Mouse (Mus musculus): ENCODE measurements around the gene Cabp1. TPM values are rescaled to one million over a fixed set of nuclear protein-coding genes. Genes with fewer than 3 reads are reported as not detected.
"Not testable (repeated sequence)": the region's sequence is repeated elsewhere in the genome, so short reads cannot be mapped to it uniquely, and the experiment has no call there.

Cabp1 gene
- polyA plus RNA-seq, 1 experiment from 2014 or later = 1.1 TPM

- ATAC-seq (ENCODE audit: low FRiP score) = no peak
- no peak overlapping the region for H3K9ac ChIP-seq (ENCODE audit: low read length)
- no peaks in the 10 kb centered on the region for H3K9me3 ChIP-seq (ENCODE audit: control insufficient read depth, low read length)
- 85% methylated on average over 7 of the region's 7 CpGs for WGBS
- H3K4me3 ChIP-seq (ENCODE audit: low read depth, low read length) = no peak overlapping the region
- H3K4me2 ChIP-seq = no peak overlapping the region
- no peaks in the 10 kb centered on the region for H3K27me3 ChIP-seq (ENCODE audit: control insufficient read depth, insufficient read depth, low read length)
- H3K27ac ChIP-seq (ENCODE audit: low read depth, low read length) = no peak overlapping the region
- no peaks in the 10 kb centered on the region for H3K4me1 ChIP-seq (ENCODE audit: control insufficient read depth, insufficient read depth, low read length)
- no peak for DNase-seq (ENCODE audit: low spot score, missing footprints)
- H3K36me3 ChIP-seq (ENCODE audit: control insufficient read depth, insufficient read depth, low read length) = no peaks in the 10 kb centered on the region
Measured at GRCm38 (mm10) chr5:115166815-115167194, 27.4 kb downstream of the Cabp1 start.

GRCm38 (mm10) chr5:115165895-115166814 lies 28.0 kb downstream of the Cabp1 start:
- no peaks in the 10 kb centered on the region for H3K27me3 ChIP-seq (ENCODE audit: control insufficient read depth, insufficient read depth, low read length)
- H3K4me2 ChIP-seq = no peak overlapping the region
- no peaks in the 10 kb centered on the region for H3K9me3 ChIP-seq (ENCODE audit: control insufficient read depth, low read length)
- no peaks in the 10 kb centered on the region for H3K36me3 ChIP-seq (ENCODE audit: control insufficient read depth, insufficient read depth, low read length)
- H3K27ac ChIP-seq (ENCODE audit: low read depth, low read length) = no peak overlapping the region
- WGBS = 51% methylated on average over 11 of the region's 11 CpGs
- no peak overlapping the region for H3K9ac ChIP-seq (ENCODE audit: low read length)
- DNase-seq (ENCODE audit: low spot score, missing footprints) = peak; percentile 75
- H3K4me3 ChIP-seq (ENCODE audit: low read depth, low read length) = no peak overlapping the region
- ATAC-seq (ENCODE audit: low FRiP score) = no peak
- no peaks in the 10 kb centered on the region for H3K4me1 ChIP-seq (ENCODE audit: control insufficient read depth, insufficient read depth, low read length)

DNA sequence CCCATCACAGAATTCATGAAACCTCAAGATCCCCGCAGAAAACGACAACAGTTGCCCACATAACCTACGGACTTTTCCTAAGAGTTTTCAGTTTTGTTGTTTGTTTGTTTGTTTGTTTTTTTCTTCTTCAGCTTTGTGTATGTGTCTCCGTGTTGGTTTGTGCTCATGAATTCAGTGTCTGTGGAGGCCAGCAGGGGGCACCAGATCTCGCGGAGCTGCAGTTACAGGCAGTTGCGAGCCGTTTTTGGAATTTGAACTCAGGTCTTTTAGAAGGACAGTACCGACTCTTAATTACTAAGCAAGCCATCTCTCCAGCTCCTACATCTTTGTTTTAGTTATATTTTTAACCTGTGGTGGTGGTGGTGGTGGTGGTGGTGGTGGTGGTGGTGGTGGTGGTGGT lies 28.8 kb downstream of the Cabp1 start:
- no peaks in the 10 kb centered on the region for H3K4me1 ChIP-seq (ENCODE audit: control insufficient read depth, insufficient read depth, low read length)
- H3K27ac ChIP-seq (ENCODE audit: low read depth, low read length) = no peak overlapping the region
- 66% methylated on average over 9 of the region's 9 CpGs for WGBS
- no peak for ATAC-seq (ENCODE audit: low FRiP score)
- no peaks in the 10 kb centered on the region for H3K27me3 ChIP-seq (ENCODE audit: control insufficient read depth, insufficient read depth, low read length)
- no peak overlapping the region for H3K4me2 ChIP-seq
- H3K36me3 ChIP-seq (ENCODE audit: control insufficient read depth, insufficient read depth, low read length) = no peaks in the 10 kb centered on the region
- H3K9ac ChIP-seq (ENCODE audit: low read length) = no peak overlapping the region
- H3K9me3 ChIP-seq (ENCODE audit: control insufficient read depth, low read length) = no peaks in the 10 kb centered on the region
- DNase-seq (ENCODE audit: low spot score, missing footprints) = peak; percentile 89
- no peak overlapping the region for H3K4me3 ChIP-seq (ENCODE audit: low read depth, low read length)

- H3K9ac ChIP-seq (ENCODE audit: low read length); H3K27ac ChIP-seq (ENCODE audit: low read depth, low read length); H3K4me1 ChIP-seq (ENCODE audit: control insufficient read depth, insufficient read depth, low read length); H3K36me3 ChIP-seq (ENCODE audit: control insufficient read depth, insufficient read depth, low read length); H3K4me2 ChIP-seq; H3K27me3 ChIP-seq (ENCODE audit: control insufficient read depth, insufficient read depth, low read length); ATAC-seq (ENCODE audit: low FRiP score); H3K9me3 ChIP-seq (ENCODE audit: control insufficient read depth, low read length); H3K4me3 ChIP-seq (ENCODE audit: low read depth, low read length): not testable (repeated sequence)
- WGBS = 85% methylated on average over 4 of the region's 4 CpGs
- peak; percentile 72 for DNase-seq (ENCODE audit: low spot score, missing footprints)
Measured at GRCm38 (mm10) chr5:115164446-115164845, 29.7 kb downstream of the Cabp1 start.

DNA sequence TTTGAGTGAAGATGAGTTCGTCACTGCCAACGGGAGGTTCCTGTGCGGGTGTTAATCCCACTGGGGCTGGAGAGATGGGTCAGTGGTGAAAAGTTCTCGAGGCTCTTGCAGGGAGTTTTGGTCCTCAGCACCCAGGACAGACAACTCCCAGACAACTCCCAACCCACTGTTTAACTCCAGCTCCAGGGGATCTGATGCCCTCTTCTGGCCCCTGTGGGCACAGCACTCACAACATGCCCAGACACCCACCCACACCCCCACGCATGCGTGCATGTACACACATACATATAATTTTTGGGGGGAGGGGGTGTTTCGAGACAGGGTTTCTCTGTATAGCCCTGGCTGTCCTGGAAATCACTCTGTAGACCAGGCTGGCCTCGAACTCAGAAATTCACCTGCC lies 30.6 kb downstream of the Cabp1 start:
- Histone ChIP-seq H3K4me3 (ENCODE audit: low read depth, low read length) (no peak overlapping the region), H3K36me3 (ENCODE audit: control insufficient read depth, insufficient read depth, low read length) (no peaks in the 10 kb centered on the region), H3K27me3 (ENCODE audit: control insufficient read depth, insufficient read depth, low read length) (no peaks in the 10 kb centered on the region), H3K9ac (ENCODE audit: low read length) (no peak overlapping the region), H3K27ac (ENCODE audit: low read depth, low read length) (no peak overlapping the region), H3K4me1 (ENCODE audit: control insufficient read depth, insufficient read depth, low read length) (no peaks in the 10 kb centered on the region; the same call in 1 of the 2 replicates), H3K4me2 (no peak overlapping the region), H3K9me3 (ENCODE audit: control insufficient read depth, low read length) (no peaks in the 10 kb centered on the region)
- DNase-seq (ENCODE audit: low spot score, missing footprints) = peak; percentile 82
- no peak for ATAC-seq (ENCODE audit: low FRiP score)
- WGBS = 36% methylated on average over 8 of the region's 8 CpGs

- not testable (repeated sequence) for H3K27me3 ChIP-seq (ENCODE audit: control insufficient read depth, insufficient read depth, low read length); H3K4me1 ChIP-seq (ENCODE audit: control insufficient read depth, insufficient read depth, low read length); H3K9me3 ChIP-seq (ENCODE audit: control insufficient read depth, low read length); H3K4me2 ChIP-seq; H3K9ac ChIP-seq (ENCODE audit: low read length); H3K27ac ChIP-seq (ENCODE audit: low read depth, low read length); H3K4me3 ChIP-seq (ENCODE audit: low read depth, low read length); H3K36me3 ChIP-seq (ENCODE audit: control insufficient read depth, insufficient read depth, low read length); ATAC-seq (ENCODE audit: low FRiP score)
- peak; percentile 68 for DNase-seq (ENCODE audit: low spot score, missing footprints)
- WGBS = no CpG with 5 or more reads among the region's 1 CpGs
Measured at GRCm38 (mm10) chr5:115161940-115162279, 32.3 kb downstream of the Cabp1 start.

DNA sequence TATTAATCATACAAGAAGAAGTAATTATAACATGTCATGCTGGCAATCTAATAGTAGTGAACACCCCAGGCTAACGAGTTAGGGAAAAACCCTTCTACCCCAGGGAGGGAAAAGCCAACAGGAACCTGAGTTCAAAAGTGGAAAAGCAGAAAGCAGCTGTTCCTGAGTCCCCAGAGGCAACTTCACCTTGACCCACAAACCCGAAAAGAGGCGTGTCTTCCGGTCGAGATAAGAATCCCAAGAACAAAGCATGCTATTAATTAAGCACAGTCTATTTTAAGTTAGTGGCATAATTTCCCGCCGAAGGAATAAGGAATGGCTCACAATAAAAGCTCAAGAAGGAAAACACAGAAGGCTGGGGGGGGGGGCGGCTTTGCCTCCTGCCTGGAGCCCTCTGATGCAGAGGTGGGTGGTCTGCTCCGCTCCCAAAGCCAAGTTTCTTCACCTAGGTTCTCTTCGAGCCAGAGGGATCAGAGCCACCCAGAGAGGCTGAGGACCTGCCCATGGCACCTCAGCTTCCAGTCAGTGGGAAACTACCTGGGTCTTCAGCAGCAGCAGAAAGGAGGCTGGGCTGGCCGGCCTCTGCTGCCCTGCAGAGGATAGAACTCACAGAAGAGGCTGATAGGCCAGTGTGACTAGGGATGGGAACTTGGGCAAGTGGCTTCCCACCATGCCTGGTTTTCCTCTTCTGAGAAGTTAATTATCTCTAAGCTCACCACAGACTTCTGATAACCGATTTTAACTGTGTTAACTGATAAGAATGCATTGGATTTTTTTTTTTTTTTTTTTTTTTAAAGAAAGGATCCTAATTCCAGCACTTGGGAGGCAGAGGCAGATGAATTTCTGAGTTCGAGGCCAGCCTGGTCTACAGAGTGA lies 32.9 kb downstream of the Cabp1 start:
- no peak for ATAC-seq (ENCODE audit: low FRiP score)
- whole genome bisulfite sequencing = 67% methylated on average over 13 of the region's 13 CpGs

GRCm38 (mm10) chr5:115160655-115161054 lies 33.5 kb downstream of the Cabp1 start:
- no peak overlapping the region for H3K4me3 ChIP-seq (ENCODE audit: low read depth, low read length)
- no peaks in the 10 kb centered on the region for H3K27me3 ChIP-seq (ENCODE audit: control insufficient read depth, insufficient read depth, low read length)
- DNase-seq (ENCODE audit: low spot score, missing footprints) (peak; percentile 64), ATAC-seq (ENCODE audit: low FRiP score) (no peak)
- no peak overlapping the region for H3K27ac ChIP-seq (ENCODE audit: low read depth, low read length)
- H3K36me3 ChIP-seq (ENCODE audit: control insufficient read depth, insufficient read depth, low read length) = no peaks in the 10 kb centered on the region
- H3K4me1 ChIP-seq (ENCODE audit: control insufficient read depth, insufficient read depth, low read length) = peaks cover 18% of the 10 kb centered on the region
- no peak overlapping the region for H3K4me2 ChIP-seq
- 80% methylated on average over 6 of the region's 6 CpGs for WGBS
- H3K9me3 ChIP-seq (ENCODE audit: control insufficient read depth, low read length) = no peaks in the 10 kb centered on the region
- H3K9ac ChIP-seq (ENCODE audit: low read length) = no peak overlapping the region

More for the DNA sequence above, 32.9 kb downstream of the Cabp1 start:
- Histone ChIP-seq H3K9ac (ENCODE audit: low read length) (no peak overlapping the region), H3K9me3 (ENCODE audit: control insufficient read depth, low read length) (no peaks in the 10 kb centered on the region), H3K4me1 (ENCODE audit: control insufficient read depth, insufficient read depth, low read length) (peaks cover 12% of the 10 kb centered on the region), H3K4me2 (no peak overlapping the region), H3K27ac (ENCODE audit: low read depth, low read length) (no peak overlapping the region), H3K36me3 (ENCODE audit: control insufficient read depth, insufficient read depth, low read length) (no peaks in the 10 kb centered on the region), H3K4me3 (ENCODE audit: low read depth, low read length) (no peak overlapping the region), H3K27me3 (ENCODE audit: control insufficient read depth, insufficient read depth, low read length) (no peaks in the 10 kb centered on the region)
- peak; percentile 51 for DNase-seq (ENCODE audit: low spot score, missing footprints)

GRCm38 (mm10) chr5:115159165-115159564 lies 35.0 kb downstream of the Cabp1 start:
- no peaks in the 10 kb centered on the region for H3K9me3 ChIP-seq (ENCODE audit: control insufficient read depth, low read length)
- peak overlapping the region; percentile 93 for H3K27ac ChIP-seq (ENCODE audit: low read depth, low read length)
- no peak for ATAC-seq (ENCODE audit: low FRiP score)
- H3K4me3 ChIP-seq (ENCODE audit: low read depth, low read length) = peak overlapping the region; percentile 89
- no peaks in the 10 kb centered on the region for H3K27me3 ChIP-seq (ENCODE audit: control insufficient read depth, insufficient read depth, low read length)
- H3K4me1 ChIP-seq (ENCODE audit: control insufficient read depth, insufficient read depth, low read length) = peaks cover 30% of the 10 kb centered on the region
- H3K36me3 ChIP-seq (ENCODE audit: control insufficient read depth, insufficient read depth, low read length) = no peaks in the 10 kb centered on the region
- WGBS = 34% methylated on average over 12 of the region's 12 CpGs
- peak overlapping the region; percentile 87 for H3K4me2 ChIP-seq
- no peak for DNase-seq (ENCODE audit: low spot score, missing footprints)
- peak overlapping the region; percentile 94 for H3K9ac ChIP-seq (ENCODE audit: low read length)

All from midbrain, embryonic 11.5 days (tissue).